Mouse (Mus musculus) kidney, adult 2 months (tissue): ENCODE data around the gene Cradd. TPM values are rescaled to one million over a fixed set of nuclear protein-coding genes. Genes with fewer than 3 reads are reported as not detected.

Experiments
- DNase-seq: peaks from one replicate; pipeline ENCODE4 v3.0.0; 2021
- H3K27ac ChIP-seq: fragments of 200-500 bp; 2 replicates; pipeline ENCODE4 v1.5.1; 2012; ENCODE audit warnings: low read depth, low read length, control low read depth, inconsistent platforms; ENCODE audit not compliant: insufficient read depth
- H3K27me3 ChIP-seq: fragments of 200-500 bp; replicated peaks from 2 replicates; pipeline ENCODE4 v1.6.1; 2012; ENCODE audit warnings: mild to moderate bottlenecking, moderate library complexity, low read length, inconsistent platforms; ENCODE audit not compliant: control insufficient read depth, insufficient read depth
- H3K36me3 ChIP-seq: fragments of 200-500 bp; 2 replicates; pipeline ENCODE4 v1.6.1; 2012; ENCODE audit warnings: mild to moderate bottlenecking, moderate library complexity, low read length, inconsistent platforms; ENCODE audit not compliant: control insufficient read depth, insufficient read depth
- H3K4me1 ChIP-seq: fragments of 200-500 bp; 2 replicates; pipeline ENCODE4 v1.6.1; 2011; ENCODE audit warnings: low read length; ENCODE audit not compliant: control insufficient read depth, insufficient read depth
- H3K4me3 ChIP-seq: fragments of 200-500 bp; 2 replicates; pipeline ENCODE4 v1.5.1; 2011; ENCODE audit warnings: mild to moderate bottlenecking, low read depth, low read length, control low read depth; ENCODE audit not compliant: insufficient read depth
- CTCF ChIP-seq: fragments of 200-500 bp; conservative IDR thresholded peaks from 2 replicates; pipeline ENCODE4 v1.5.1; 2011; ENCODE audit warnings: low read depth, mild to moderate bottlenecking, control low read depth, low read length, moderate library complexity, mixed read lengths; ENCODE audit not compliant: insufficient read depth, insufficient read length
- POLR2A ChIP-seq: fragments of 200-500 bp; IDR thresholded peaks from one replicate; pipeline ENCODE4 v1.6.1; 2011; ENCODE audit warnings: low read depth, low read length, control low read depth
- WGBS: fragments of 180-500 bp; shearing (Covaris S2); methylation state at CpG from one replicate; pipeline ENCODE4 v1.1.7; 2018; 5-methylcytosine and 5-hydroxymethylcytosine counted together
- polyA plus RNA-seq: library from polyadenylated mRNA; depleted of rRNA; stranded (reverse); fragments of >200 nt; gene quantifications from 2 replicates; pipeline ENCODE4 v1.2.3, GENCODE M21; 2012

The Cradd gene
- polyA plus RNA-seq, 1 experiment = 20.0 TPM

DNA sequence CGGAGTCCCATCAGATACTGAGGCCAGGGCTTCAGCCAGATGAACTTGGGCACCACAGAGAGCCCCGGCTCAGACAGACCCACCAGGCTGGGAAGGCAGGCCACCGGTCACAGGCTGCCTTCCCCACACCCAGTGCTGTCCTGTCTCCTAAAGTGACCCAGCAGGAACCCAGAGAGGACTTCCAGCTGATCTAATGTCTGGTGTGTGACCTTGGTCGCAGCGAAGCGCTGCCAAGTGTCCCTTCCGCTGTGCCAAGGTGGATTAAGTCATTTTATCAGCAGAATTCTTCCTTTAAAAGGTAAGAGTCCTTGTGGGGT is 5.6 kb downstream of the Cradd start:
- TF ChIP-seq CTCF (no peak), POLR2A (no peak)
- Histone ChIP-seq H3K27me3 (no peaks in the 10 kb centered on the region), H3K4me3 (no peak overlapping the region), H3K27ac (0 out of 2 replicates have a peak overlapping the region, but pooled peaks have one; percentile 26), H3K4me1 (peaks cover 21% of the 10 kb centered on the region), H3K36me3 (no peaks in the 10 kb centered on the region; the same call in 1 of the 2 replicates)
- WGBS = 77% methylated on average over 7 of the region's 7 CpGs
- DNase-seq = peak; percentile 65

GRCm38 (mm10) chr10:95317581-95318391 is 6.1 kb downstream of the Cradd start:
- no peak overlapping the region for H3K4me3 ChIP-seq

GRCm38 (mm10) chr10:95317091-95317490 is 6.8 kb downstream of the Cradd start:
- Histone ChIP-seq H3K4me1 (peaks cover 13% of the 10 kb centered on the region), H3K36me3 (no peaks in the 10 kb centered on the region; the same call in 1 of the 2 replicates), H3K4me3 (no peak overlapping the region), H3K27ac (no peak overlapping the region), H3K27me3 (no peaks in the 10 kb centered on the region)
- 82% methylated on average over 14 of the region's 14 CpGs for WGBS
- TF ChIP-seq POLR2A (no peak), CTCF (no peak)
- no peak for DNase-seq

More at GRCm38 (mm10) chr10:95317581-95318391, 6.1 kb downstream of the Cradd start:
- no peak for TF ChIP-seq POLR2A
- TF ChIP-seq CTCF = no peak
- H3K27me3 ChIP-seq = no peaks in the 10 kb centered on the region
- peaks cover 20% of the 10 kb centered on the region for H3K4me1 ChIP-seq
- 0 out of 2 replicates have a peak overlapping the region, but pooled peaks have one; percentile 26 for H3K27ac ChIP-seq
- peak; percentile 32 for DNase-seq
- no peaks in the 10 kb centered on the region; the same call in 1 of the 2 replicates for H3K36me3 ChIP-seq
- WGBS = 85% methylated on average over 21 of the region's 21 CpGs

DNA sequence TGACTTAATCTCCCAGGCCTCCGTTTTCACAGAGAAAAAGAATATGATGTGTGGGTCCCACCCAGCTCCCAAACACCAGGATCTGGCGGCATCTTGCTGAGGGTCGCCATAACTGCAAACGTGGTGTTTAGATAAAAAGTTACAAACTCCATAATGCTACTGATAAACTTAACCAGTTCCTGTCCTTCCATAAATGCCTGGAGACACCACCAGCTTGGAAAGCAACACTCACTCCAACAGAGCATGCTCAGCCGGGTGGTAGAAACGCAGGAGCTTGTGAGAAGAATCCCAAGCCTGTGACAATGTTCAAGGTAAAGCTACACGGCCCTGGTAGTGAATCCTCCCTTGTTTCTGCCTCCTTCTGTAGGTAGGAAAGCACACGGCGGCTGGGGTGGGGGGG is 7.3 kb downstream of the Cradd start:
- no peak for TF ChIP-seq CTCF
- TF ChIP-seq POLR2A = no peak
- H3K27ac ChIP-seq = no peak overlapping the region
- H3K4me3 ChIP-seq = no peak overlapping the region
- H3K4me1 ChIP-seq = peaks cover 10% of the 10 kb centered on the region; the same call in 1 of the 2 replicates
- no peaks in the 10 kb centered on the region for H3K27me3 ChIP-seq
- H3K36me3 ChIP-seq = no peaks in the 10 kb centered on the region; the same call in 1 of the 2 replicates
- DNase-seq = no peak
- 80% methylated on average over 9 of the region's 9 CpGs for WGBS

- Histone ChIP-seq H3K4me1 (peaks cover 10% of the 10 kb centered on the region; the same call in 1 of the 2 replicates), H3K36me3 (no peaks in the 10 kb centered on the region; the same call in 1 of the 2 replicates), H3K27me3 (no peaks in the 10 kb centered on the region), H3K27ac (no peak overlapping the region), H3K4me3 (no peak overlapping the region)
- TF ChIP-seq CTCF = no peak
- no peak for TF ChIP-seq POLR2A
- DNase-seq = peak; percentile 46
- 63% methylated on average over 19 of the region's 19 CpGs for WGBS
These were observed 8.0 kb downstream of the Cradd start for GRCm38 (mm10) chr10:95315801-95316474.

GRCm38 (mm10) chr10:95315321-95315720 is 8.6 kb downstream of the Cradd start:
- Histone ChIP-seq H3K4me3 (no peak overlapping the region), H3K27me3 (no peaks in the 10 kb centered on the region), H3K4me1 (peaks cover 10% of the 10 kb centered on the region; the same call in 1 of the 2 replicates), H3K36me3 (no peaks in the 10 kb centered on the region), H3K27ac (no peak overlapping the region)
- 95% methylated on average over 11 of the region's 11 CpGs for WGBS
- no peak for TF ChIP-seq POLR2A
- no peak for TF ChIP-seq CTCF
- no peak for DNase-seq

GRCm38 (mm10) chr10:95314019-95314418 is 9.9 kb downstream of the Cradd start:
- TF ChIP-seq POLR2A (no peak), CTCF (no peak)
- Histone ChIP-seq H3K27ac (no peak overlapping the region), H3K4me1 (peaks cover 14% of the 10 kb centered on the region; the same call in 1 of the 2 replicates), H3K4me3 (no peak overlapping the region), H3K36me3 (no peaks in the 10 kb centered on the region), H3K27me3 (no peaks in the 10 kb centered on the region)
- DNase-seq = no peak
- WGBS = 44% methylated on average over 5 of the region's 5 CpGs
